Mouse (Mus musculus) layer of hippocampus, adult 11-12 months (tissue): Measurements from ENCODE around the gene Aven.

Source experiments
- DNase-seq: peaks from one replicate; pipeline ENCODE4 v3.0.0; 2022; ENCODE audit warnings: low spot score

Gene Aven

GRCm38 (mm10) chr2:112669461-112669860 is 176.7 kb downstream of the Aven start:
- no peak for DNase-seq

GRCm38 (mm10) chr2:112676175-112676574 is 183.4 kb downstream of the Aven start:
- no peak for DNase-seq

GRCm38 (mm10) chr2:112676721-112677120 is 184.0 kb downstream of the Aven start:
- DNase-seq: no peak

GRCm38 (mm10) chr2:112677246-112677645 is 184.5 kb downstream of the Aven start:
- no peak for DNase-seq

- DNase-seq: no peak
Measured at GRCm38 (mm10) chr2:112681817-112682216, 189.1 kb downstream of the Aven start.
